Mouse (Mus musculus): Measurements from ENCODE around the gene Pnpla8.

The Pnpla8 gene

DNA sequence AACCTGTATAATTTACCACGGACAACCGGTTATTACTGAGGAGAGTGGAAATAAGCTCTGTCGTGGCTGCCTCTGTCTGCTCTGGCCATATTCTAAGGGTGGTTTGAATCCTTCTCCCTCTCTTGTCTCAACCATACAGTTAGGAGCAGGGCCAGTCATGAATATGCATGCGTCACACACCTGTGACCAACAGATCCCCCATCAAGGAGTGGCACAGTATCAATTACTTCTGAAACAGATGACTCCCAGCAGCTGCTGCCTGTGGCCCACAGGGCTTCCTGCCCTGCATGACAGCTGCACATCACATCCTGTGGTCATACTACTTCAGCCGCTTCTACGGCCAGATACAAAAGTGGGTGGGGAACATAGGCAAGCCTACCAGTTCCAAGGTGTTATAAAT lies 122.9 kb downstream of the Pnpla8 start:
- DNase-seq (ENCODE audit: inconsistent age in 2 of 2, low spot score in 1 of 2): no peak

DNA sequence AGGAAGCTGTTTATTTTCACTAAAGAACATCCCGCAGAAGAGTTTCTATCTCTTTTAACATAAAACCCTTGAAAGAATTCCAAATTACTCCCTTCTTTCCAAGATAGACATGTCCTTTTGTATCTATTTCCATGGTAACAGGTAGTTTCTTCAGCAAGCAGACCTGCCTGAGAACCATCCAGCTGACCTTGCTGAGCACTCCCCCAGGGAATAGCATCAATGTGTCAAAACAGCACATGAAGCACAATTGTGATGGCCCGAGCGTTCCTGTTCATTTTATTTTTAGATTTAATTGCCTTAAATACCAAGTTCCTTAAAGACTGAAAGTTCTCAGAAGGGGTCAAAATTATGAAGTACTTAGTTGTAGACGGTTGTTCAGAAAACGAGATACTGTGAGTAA lies 124.1 kb downstream of the Pnpla8 start:
- DNase-seq (ENCODE audit: inconsistent age in 2 of 2, low spot score in 1 of 2): no peak

DNA sequence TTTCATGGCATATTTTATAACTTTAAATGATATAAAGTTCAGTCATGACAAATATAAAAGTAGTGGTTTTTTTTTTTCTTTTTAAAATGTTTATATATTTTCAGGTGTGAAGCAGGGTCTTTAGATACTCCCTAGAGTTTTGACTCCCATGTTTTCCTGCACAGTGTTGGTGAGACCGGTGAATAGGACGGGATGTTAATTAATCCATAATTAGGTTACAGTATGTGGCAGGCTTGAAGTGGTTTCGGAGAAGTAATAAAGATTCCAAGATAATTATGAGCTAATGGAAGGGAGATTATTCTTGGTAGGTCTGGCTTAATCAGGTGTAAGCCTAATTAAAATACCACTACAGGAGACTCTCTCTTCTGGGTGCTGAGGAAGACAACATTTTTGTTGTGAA lies 125.0 kb downstream of the Pnpla8 start:
- no peak for DNase-seq (ENCODE audit: inconsistent age in 2 of 2, low spot score in 1 of 2)

DNA sequence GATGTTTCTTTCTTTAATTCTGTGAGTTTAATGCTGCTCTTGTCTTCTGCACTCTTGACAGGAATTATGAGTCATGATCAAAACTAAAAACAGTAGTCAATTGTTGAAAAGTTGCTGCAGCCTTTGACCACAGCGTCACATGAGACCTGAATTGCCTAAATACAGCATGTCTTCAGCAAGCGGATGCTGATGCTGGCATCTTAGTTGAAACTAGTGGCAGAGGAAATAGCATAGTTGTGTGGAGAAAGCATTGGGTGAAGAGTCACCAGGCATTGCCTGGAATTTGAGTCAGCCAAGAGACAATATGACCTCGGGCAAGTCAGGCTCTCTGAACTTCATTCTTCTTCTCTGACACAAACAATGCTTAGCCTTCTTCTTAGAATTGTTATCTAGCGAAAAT lies 133.9 kb downstream of the Pnpla8 start:
- peak in 1 of 2 experiments; percentile 51 for DNase-seq (ENCODE audit: inconsistent age in 2 of 2, low spot score in 1 of 2)

DNA sequence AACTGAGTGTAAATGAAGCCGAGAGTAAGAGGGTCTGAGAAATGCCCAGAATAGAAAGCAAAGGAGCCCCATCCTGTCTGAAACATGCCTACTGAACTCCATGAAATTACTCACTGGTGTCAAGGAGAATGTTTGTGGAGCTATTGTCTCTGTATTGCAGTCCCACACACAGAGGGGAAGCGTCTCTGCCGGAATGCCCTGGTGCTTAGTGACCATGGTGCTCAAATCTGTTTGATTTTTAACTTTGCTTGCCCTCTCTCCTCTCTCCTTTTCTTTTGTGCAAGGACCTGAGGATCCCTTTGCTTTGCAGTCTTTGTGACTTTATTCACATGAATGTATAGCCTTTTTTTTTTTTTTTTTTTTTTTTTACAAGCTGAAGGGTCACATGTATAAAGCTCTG lies 136.3 kb downstream of the Pnpla8 start:
- DNase-seq (ENCODE audit: inconsistent age in 2 of 2, low spot score in 1 of 2): no peak

- no peak for DNase-seq (ENCODE audit: inconsistent age in 2 of 2, low spot score in 1 of 2)
These were observed 136.7 kb downstream of the Pnpla8 start for GRCm38 (mm10) chr12:44357881-44358280.

- DNase-seq (ENCODE audit: inconsistent age in 2 of 2, low spot score in 1 of 2): no peak
These were observed 150.0 kb downstream of the Pnpla8 start for GRCm38 (mm10) chr12:44371076-44371710.
